Mouse (Mus musculus) C2C12 (cell line): ENCODE data around the gene Hspbap1.

Source experiments
- CTCF ChIP-seq: IDR thresholded peaks from one replicate; pipeline ENCODE4 v1.5.1; 2011; ENCODE audit not compliant: control insufficient read depth, insufficient read depth, insufficient read length
- FOSL1 ChIP-seq: IDR thresholded peaks from one replicate; pipeline ENCODE4 v1.8.0; 2011; ENCODE audit warnings: mild to moderate bottlenecking, low read length; ENCODE audit not compliant: poor library complexity, insufficient read depth, severe bottlenecking
- MAX ChIP-seq: IDR thresholded peaks from one replicate; pipeline ENCODE4 v1.6.1; 2011; ENCODE audit warnings: mild to moderate bottlenecking, control low read depth

DNA sequence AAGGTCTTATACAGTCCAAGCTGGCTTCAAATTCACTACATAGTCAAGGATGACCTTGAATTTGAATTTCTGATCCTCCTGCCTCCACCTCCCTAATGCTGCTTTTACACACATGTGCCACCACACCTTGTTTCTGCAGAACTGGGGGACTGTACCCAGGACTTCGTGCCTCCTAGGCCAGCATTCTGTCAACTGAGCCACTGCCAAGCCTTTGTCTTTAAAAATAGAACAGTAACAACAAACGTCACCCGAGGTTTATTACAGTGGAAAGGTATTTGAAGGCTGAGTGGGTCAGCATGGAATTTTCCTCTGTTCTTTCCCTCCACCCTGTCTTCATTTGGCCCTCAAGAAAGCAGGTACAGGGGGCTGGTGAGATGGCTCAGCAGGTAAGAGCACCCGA lies 85.7 kb downstream of the Hspbap1 start:
- no peak for TF ChIP-seq CTCF
- no peak for TF ChIP-seq FOSL1
- TF ChIP-seq MAX, result no peak
